Mouse (Mus musculus) liver, adult 2 months (tissue): ENCODE results near the gene 2310039H08Rik.

Experiments
- CTCF ChIP-seq: fragments of 200-500 bp; IDR thresholded peaks from 2 replicates; pipeline ENCODE4 v1.5.1; 2011; ENCODE audit warnings: low read depth, low read length, control low read depth
- POLR2A ChIP-seq: fragments of 200-500 bp; IDR thresholded peaks from 2 replicates; pipeline ENCODE4 v1.6.1; 2011; ENCODE audit warnings: low read length, control low read depth; ENCODE audit not compliant: insufficient read depth; ENCODE audit errors: extremely low read depth

DNA sequence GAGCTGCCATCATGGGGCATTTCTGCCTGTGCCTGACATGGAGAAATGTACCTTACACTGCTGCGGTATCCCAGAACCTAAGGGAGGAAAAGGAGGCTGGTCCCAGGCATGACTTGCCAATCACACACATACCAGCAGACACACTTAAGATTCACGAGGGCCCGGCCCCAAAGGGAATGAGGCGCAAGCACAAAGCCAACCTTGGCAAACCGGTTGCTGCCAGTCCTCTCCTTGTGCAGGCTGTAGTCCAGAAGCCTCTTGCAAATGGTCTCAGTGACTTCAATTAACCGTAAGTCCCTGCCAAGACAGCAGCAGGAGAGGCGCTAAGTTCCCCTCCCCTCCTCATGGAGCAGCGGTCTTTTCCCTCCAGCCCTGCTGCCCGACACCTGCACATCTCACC is 29.4 kb upstream of the 2310039H08Rik start:
- TF ChIP-seq CTCF (no peak), POLR2A (no peak)
